Mouse (Mus musculus): ENCODE results near the gene Gm10192.
"Not testable (repeated sequence)": the region's sequence is repeated elsewhere in the genome, so short reads cannot be mapped to it uniquely, and the experiment has no call there.

The Gm10192 gene

DNA sequence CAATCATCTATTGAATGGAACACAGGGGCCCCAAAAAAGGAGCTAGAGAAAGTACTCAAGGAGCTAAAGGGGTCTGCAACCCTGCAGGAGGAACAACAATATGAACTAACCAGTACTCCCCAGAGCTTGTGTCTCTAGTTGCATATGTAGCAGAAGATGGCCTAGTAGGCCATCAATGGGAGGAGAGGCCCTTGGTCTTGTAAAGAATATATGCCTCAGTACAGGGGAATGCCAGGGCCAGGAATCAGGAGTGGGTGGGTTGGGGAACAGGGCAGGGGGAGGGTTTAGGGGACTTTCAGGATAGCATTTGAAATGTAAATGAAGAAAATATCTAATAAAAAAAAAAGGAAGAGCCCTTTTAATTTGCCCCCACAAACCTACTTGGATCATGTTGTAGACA is at the start of gene Gm10192:
Gene Gm10192, minus strand, starts transcription at position 101 of the 400 bp plus-strand sequence.
- DNase-seq (ENCODE audit: low spot score in 2 of 2) = not testable (repeated sequence)

GRCm38 (mm10) chr4:97230411-97231104 is 47.6 kb upstream of the Gm10192 start:
- no peak for DNase-seq (ENCODE audit: low spot score in 2 of 2)

GRCm38 (mm10) chr4:97219701-97220100 is 36.7 kb upstream of the Gm10192 start:
- DNase-seq (ENCODE audit: low spot score in 2 of 2) = no peak

GRCm38 (mm10) chr4:97217906-97218305 is 34.9 kb upstream of the Gm10192 start:
- no peak for DNase-seq (ENCODE audit: low spot score in 2 of 2)

DNA sequence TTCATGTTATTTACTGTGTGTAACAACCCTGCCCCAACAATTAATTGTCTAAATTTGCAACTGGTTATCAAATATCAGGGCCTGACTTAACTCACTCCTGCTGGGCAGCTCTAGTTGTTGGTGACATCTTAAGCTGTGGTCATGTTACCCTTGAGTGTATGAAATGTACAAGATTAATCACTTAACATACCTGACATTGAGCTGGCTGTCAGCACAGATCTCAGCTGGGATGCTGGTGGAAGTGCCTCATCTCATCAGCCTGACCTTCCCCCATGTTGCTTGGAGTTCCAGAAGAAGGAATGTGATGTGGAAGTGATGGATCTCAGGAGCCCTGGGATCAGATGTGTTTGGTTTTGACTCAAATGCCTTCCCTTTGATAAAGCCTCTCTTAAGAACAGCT is 29.5 kb upstream of the Gm10192 start:
- DNase-seq (ENCODE audit: low spot score in 2 of 2) = no peak

GRCm38 (mm10) chr4:97202986-97203385 is 20.0 kb upstream of the Gm10192 start:
- not testable (repeated sequence) for DNase-seq (ENCODE audit: low spot score in 2 of 2)

- no peak for DNase-seq (ENCODE audit: low spot score in 2 of 2)
Measured at GRCm38 (mm10) chr4:97193176-97193575, 10.2 kb upstream of the Gm10192 start.

GRCm38 (mm10) chr4:97192601-97193000 is 9.6 kb upstream of the Gm10192 start:
- DNase-seq (ENCODE audit: low spot score in 2 of 2) = no peak

DNA sequence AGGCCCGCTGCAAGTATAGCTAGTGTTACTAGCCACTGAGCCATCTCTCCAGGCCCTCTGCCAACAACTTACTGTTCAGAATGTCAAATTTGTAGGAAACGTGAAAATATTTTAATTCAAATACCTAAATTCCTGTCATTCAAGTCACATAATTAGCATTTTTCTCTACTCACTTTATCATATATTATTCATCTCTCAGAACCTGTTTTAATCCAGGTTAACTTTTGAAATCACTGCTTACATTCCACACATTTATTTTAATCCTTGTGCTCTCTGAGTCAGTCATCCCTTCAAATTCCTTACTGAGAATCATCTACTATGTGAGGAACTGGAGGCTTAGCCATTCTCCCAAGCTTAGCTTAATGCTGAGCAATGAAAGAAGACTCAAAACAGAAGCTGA is 2.6 kb downstream of the Gm10192 start:
- DNase-seq (ENCODE audit: low spot score in 2 of 2) = no peak

DNA sequence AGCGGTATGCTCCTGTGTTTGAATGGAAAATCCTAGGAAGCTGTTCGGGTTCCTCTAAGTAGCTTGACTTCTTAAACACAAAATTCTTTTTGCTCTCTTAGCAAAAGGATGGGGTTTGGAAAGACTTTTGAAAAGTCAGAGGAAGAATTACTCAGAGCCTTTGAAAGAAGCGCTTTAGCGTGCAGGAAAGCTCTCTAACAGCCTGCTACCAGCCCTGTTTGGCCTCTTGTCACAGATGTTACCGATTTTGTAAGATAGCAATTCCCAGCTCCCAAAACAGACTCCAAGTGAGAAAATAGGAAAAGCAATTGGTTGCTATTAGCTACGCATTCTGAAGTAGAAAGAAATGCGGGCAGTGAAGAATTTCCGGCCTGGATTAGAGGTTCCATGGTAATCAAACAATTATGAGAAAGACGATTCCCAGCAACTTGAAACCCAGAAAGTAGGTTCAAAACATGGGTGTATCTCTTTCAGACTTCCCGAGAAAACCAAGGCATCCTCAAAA is 26.1 kb downstream of the Gm10192 start:
- DNase-seq (ENCODE audit: low spot score in 2 of 2) = no peak

GRCm38 (mm10) chr4:97156084-97156483 is 26.9 kb downstream of the Gm10192 start:
- DNase-seq (ENCODE audit: low spot score in 2 of 2) = no peak

DNA sequence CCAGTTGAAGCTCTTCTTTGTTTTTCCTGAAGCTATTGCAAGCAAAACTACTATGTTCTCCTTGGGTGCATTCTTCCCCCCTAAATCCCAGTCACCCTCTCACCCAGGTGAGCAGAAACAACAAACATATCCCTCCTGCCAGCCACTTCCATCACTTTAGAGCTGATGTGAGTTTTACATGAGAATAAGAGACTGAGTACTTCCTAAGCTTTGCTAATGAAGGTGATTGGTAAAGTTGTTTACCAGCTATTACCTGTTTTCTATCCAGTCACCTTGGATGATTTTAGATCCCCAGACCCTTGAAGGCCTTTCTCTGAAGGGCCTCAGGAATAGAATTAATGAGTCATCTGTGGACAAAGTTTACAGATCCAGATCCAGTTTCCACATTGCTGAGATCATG is 29.4 kb downstream of the Gm10192 start:
- no peak for DNase-seq (ENCODE audit: low spot score in 2 of 2)

DNA sequence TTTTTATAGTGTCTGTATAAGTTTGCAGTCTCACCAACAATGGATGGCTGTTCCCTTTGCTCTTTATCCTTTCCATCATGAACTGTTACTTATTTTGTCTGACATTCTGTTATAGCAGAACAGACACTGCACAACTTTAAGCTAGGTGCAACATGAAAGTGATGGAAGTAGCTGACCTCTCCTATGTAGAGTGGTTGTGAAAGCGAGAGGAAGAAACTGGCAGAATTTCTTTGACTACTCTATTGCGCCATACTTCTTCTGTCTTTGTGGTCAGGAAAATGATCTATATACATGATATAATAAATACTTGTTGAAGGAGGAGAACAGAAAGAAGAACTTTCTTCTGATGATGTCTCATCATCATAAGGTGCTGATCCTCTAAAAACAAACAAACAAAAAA is 40.5 kb downstream of the Gm10192 start:
- no peak for DNase-seq (ENCODE audit: low spot score in 2 of 2)
